Mouse (Mus musculus): Measurements from ENCODE around the gene Gfod1.

Gfod1 gene

DNA sequence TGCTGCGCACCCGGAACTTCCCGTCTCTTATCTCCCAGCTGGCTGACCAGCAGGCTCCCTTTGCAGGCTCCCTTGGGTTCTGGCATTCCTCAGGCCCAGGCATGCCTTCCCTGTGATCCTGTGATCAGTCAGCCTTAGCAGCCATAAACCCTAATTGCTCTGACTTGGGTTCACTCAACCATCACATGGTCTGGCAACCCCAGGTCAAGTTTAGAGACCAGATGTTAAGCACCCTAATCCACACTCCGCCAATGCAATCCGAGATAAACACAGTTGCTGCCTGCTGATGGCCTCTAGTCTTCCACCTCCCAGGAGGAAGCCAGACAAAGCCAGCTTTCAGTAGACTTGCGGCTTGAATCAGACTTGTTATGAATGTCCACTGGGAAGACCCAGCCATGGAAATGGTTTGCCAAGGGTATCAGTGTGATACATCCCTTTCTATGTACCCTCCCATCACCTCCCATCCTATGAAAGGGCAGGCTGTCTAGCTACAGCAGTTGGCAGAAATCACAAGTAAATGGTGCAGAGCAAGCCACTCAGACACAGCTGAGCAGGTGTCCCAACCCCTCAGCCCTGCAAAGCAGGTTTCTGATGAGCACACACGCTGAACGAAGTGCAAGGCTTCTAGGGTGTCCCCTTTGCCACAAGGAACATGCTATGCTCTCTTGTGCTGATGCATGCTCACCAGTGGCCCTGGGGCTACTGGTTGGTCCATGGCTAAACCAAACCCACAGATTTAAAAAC is 157.3 kb downstream of the Gfod1 start:
- DNase-seq: no peak

Data from liver (tissue).